Mouse (Mus musculus) myocyte (in vitro differentiated cells): Measurements from ENCODE around the gene Agmat. TPM values are rescaled to one million over a fixed set of nuclear protein-coding genes. Genes with fewer than 3 reads are reported as not detected.

Source experiments
- H3K27me3 ChIP-seq: one replicate; pipeline ENCODE4 v1.6.1; 2011; ENCODE audit not compliant: control insufficient read depth, insufficient read depth, insufficient read length
- H3K36me3 ChIP-seq: one replicate; pipeline ENCODE4 v1.6.1; 2011; ENCODE audit not compliant: control insufficient read depth, insufficient read depth
- H3K4me2 ChIP-seq: one replicate; pipeline ENCODE4 v1.6.1; 2011; ENCODE audit warnings: low read depth, control low read depth
- H3K4me3 ChIP-seq: one replicate; pipeline ENCODE4 v1.5.1; 2011; ENCODE audit warnings: mild to moderate bottlenecking, control low read depth, moderate library complexity
- H3K79me2 ChIP-seq: one replicate; pipeline ENCODE4 v1.6.1; 2011; ENCODE audit not compliant: control insufficient read depth, insufficient read depth
- H3ac ChIP-seq: one replicate; pipeline ENCODE4 v1.6.1; 2011; ENCODE audit not compliant: control insufficient read depth, insufficient read length
- CEBPB ChIP-seq: IDR thresholded peaks from 2 replicates; pipeline ENCODE4 v1.6.1; 2011; ENCODE audit warnings: mild to moderate bottlenecking, moderate library complexity; ENCODE audit not compliant: poor library complexity, insufficient read depth, severe bottlenecking
- E2F4 ChIP-seq: IDR thresholded peaks from one replicate; pipeline ENCODE4 v1.6.1; 2011; ENCODE audit warnings: mild to moderate bottlenecking, control low read depth, moderate library complexity; ENCODE audit not compliant: insufficient read depth
- MAX ChIP-seq: IDR thresholded peaks from one replicate; pipeline ENCODE4 v1.6.1; 2011; ENCODE audit warnings: low read depth, mild to moderate bottlenecking, control low read depth
- MYOD1 ChIP-seq, 3 experiments: IDR thresholded peaks; one replicate each; pipeline ENCODE4 v1.6.1; 2011; ENCODE audit warnings: control low read depth in 2 of 3, low read depth in 2 of 3, mild to moderate bottlenecking in 2 of 3, moderate library complexity in 1 of 3; ENCODE audit not compliant: insufficient read length in 2 of 3, control insufficient read depth in 1 of 3
- MYOG ChIP-seq, 3 experiments: IDR thresholded peaks; one replicate each; pipeline ENCODE4 v1.6.1; 2011; ENCODE audit warnings: control low read depth in 2 of 3, low read depth in 2 of 3, mild to moderate bottlenecking in 2 of 3; ENCODE audit not compliant: insufficient read length in 2 of 3, control insufficient read depth in 1 of 3, insufficient read depth in 1 of 3
- POLR2A ChIP-seq: IDR thresholded peaks from one replicate; pipeline ENCODE4 v1.6.1; 2011; ENCODE audit warnings: low read depth, mild to moderate bottlenecking, control low read depth, moderate library complexity; ENCODE audit not compliant: insufficient read length
- POLR2AphosphoS2 ChIP-seq: IDR thresholded peaks from one replicate; pipeline ENCODE4 v1.6.1; 2011; ENCODE audit warnings: low read depth, control low read depth; ENCODE audit not compliant: insufficient read length
- REST ChIP-seq: IDR thresholded peaks from one replicate; pipeline ENCODE4 v1.6.1; 2011; ENCODE audit warnings: mild to moderate bottlenecking, control low read depth, moderate library complexity; ENCODE audit not compliant: insufficient read depth, insufficient read length
- SRF ChIP-seq: IDR thresholded peaks from one replicate; pipeline ENCODE4 v1.6.1; 2011; ENCODE audit warnings: low read depth; ENCODE audit not compliant: control insufficient read depth, insufficient read length
- TCF12 ChIP-seq: IDR thresholded peaks from one replicate; pipeline ENCODE4 v1.6.1; 2011; ENCODE audit warnings: mild to moderate bottlenecking, control low read depth; ENCODE audit not compliant: poor library complexity, insufficient read depth, severe bottlenecking
- TCF3 ChIP-seq: IDR thresholded peaks from one replicate; pipeline ENCODE4 v1.6.1; 2011; ENCODE audit warnings: low read depth, control low read depth; ENCODE audit not compliant: insufficient read length
- USF1 ChIP-seq: IDR thresholded peaks from one replicate; pipeline ENCODE4 v1.6.1; 2011; ENCODE audit warnings: low read depth, mild to moderate bottlenecking, control low read depth, moderate library complexity
- polyA plus RNA-seq: library from polyadenylated mRNA; unstranded; fragments of >200 nt; fragmentation: generic; extraction: Trizol; gene quantifications from one replicate; pipeline ENCODE4 v1.2.1, GENCODE M21; 2012; ENCODE audit warnings: missing spikeins

Gene Agmat
- polyA plus RNA-seq, 1 experiment: 0.72 TPM

DNA sequence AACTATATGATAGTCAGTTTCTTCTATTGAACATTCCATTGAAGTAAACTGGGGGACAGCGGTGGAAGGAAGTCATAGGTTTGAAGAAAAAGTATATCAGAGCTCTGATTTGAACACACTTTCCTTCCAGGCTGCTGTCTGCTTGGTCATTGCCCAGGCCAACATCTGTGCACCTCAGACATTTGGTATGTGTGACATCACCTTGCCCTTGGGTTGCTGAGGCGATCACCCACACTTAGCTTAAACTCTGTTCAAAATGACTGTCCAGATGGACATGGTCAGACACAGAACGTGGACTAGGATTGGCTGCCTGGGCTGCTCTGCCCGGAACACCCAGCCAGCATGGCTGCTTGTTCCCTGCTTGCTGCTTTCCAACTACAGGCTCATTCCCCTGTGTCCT, 4.1 kb upstream of the Agmat start:
- Histone ChIP-seq H3K27me3 (no peaks in the 10 kb centered on the region), H3K79me2 (no peaks in the 10 kb centered on the region), H3K36me3 (no peaks in the 10 kb centered on the region), H3K4me2 (no peak overlapping the region), H3K4me3 (no peak overlapping the region), H3ac (no peak overlapping the region)
- TF ChIP-seq REST (no peak), TCF3 (no peak), POLR2AphosphoS2 (no peak), POLR2A (no peak), CEBPB (no peak), USF1 (no peak), MYOD1 (IDR thresholded peaks at IDR 0.05; ENCODE audit: control insufficient read depth in 1 of 3, insufficient read length in 2 of 3, low read depth in 2 of 3) (no peak), MYOG (IDR thresholded peaks at IDR 0.05; ENCODE audit: control insufficient read depth in 1 of 3, insufficient read depth in 1 of 3, insufficient read length in 2 of 3, low read depth in 2 of 3) (no peak), TCF12 (no peak), E2F4 (no peak), SRF (no peak), MAX (no peak)

DNA sequence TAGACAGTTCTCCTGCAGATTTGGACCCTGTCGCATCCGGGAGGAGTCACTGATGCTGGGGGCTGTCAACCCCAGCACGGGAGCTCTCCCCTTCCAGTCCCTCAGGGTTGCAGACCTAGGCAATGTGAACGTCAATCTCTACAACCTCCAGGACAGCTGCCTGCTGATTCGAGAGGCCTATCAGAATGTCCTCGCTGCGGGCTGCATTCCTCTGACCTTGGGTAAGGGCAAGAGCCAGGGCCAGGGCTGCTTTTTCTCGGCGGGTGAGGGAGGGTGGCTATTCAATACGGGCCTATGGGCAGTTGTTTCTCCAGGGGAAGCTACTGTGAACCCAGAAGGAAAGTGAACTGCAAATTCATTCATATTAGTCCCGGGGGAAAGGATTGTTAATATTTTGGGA, 3.1 kb downstream of the Agmat start:
- Histone ChIP-seq H3K36me3 (no peaks in the 10 kb centered on the region), H3K27me3 (no peaks in the 10 kb centered on the region), H3ac (no peak overlapping the region), H3K4me2 (peak overlapping the region; percentile 34), H3K79me2 (no peaks in the 10 kb centered on the region), H3K4me3 (no peak overlapping the region)
- no peak for TF ChIP-seq REST
- TF ChIP-seq MYOG (IDR thresholded peaks at IDR 0.05; ENCODE audit: control insufficient read depth in 1 of 3, insufficient read depth in 1 of 3, insufficient read length in 2 of 3, low read depth in 2 of 3): peak in 1 of 3 experiments; percentile 85
- TF ChIP-seq MYOD1 (IDR thresholded peaks at IDR 0.05; ENCODE audit: control insufficient read depth in 1 of 3, insufficient read length in 2 of 3, low read depth in 2 of 3): peak in 2 of 3 experiments; percentile 42 to 54

DNA sequence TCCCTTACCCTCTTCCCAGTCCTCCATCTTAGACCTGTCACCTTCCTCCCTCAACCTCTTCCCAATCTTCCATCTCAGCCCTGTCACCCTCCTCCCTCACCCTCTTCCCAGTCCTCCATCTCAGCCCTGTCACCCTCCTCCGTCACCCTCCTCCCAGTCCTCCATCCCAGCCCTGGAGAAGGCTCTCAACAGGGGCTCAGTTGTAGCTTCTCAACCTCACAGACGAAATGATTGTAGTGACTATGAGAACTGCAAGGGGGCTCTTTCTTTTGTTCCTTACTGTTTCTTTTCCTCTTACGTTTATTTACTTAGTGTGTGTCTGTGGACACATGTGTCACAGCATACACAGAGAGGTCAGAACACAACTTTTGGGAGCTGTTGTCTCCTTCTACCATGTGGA, 4.4 kb downstream of the Agmat start:
- no peak overlapping the region for H3ac ChIP-seq
- H3K36me3 ChIP-seq: no peaks in the 10 kb centered on the region
- no peak overlapping the region for H3K4me3 ChIP-seq
- no peak for TF ChIP-seq POLR2A
- TF ChIP-seq MAX: no peak
- no peak for TF ChIP-seq E2F4
- TF ChIP-seq POLR2AphosphoS2: no peak
- H3K79me2 ChIP-seq: no peaks in the 10 kb centered on the region
- H3K4me2 ChIP-seq: no peak overlapping the region
- no peaks in the 10 kb centered on the region for H3K27me3 ChIP-seq

DNA sequence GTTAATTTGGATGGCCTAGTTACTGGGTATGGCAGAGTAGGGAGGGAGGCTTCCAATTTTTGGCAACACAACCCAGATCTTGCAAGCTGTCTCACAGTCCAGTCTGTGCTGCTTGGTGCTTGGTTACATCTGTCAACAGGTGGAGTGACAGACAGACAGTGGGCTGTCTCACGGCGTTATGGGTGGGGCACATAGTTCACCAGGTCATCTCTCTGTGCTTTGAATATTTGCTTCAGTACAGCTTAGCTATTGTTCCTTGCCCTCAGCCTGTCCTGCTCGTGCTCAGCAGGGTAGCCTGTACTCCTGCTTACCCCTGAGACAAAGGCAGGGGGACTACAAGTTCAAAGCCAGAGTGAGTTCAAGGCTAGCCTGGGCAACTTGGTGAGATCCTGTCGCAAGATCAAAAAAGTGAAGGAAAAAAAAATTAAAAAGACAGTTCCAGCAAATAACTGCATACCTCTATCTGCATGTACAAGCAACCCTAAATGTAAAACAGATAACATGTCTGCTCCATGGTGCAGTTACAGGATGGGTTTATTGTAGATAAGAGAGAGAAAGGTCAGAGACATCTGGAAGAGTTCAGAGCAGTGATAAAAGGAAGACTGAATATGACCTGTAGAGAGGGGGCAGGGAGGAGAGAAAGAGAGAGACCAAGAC, 5.1 kb downstream of the Agmat start:
- Histone ChIP-seq H3K4me2 (peak overlapping the region; percentile 4), H3K36me3 (no peaks in the 10 kb centered on the region), H3K79me2 (no peaks in the 10 kb centered on the region), H3K27me3 (no peaks in the 10 kb centered on the region), H3ac (no peak overlapping the region), H3K4me3 (no peak overlapping the region)
- no peak for TF ChIP-seq MAX
- no peak for TF ChIP-seq POLR2AphosphoS2
- TF ChIP-seq E2F4: no peak
- TF ChIP-seq MYOG (IDR thresholded peaks at IDR 0.05; ENCODE audit: control insufficient read depth in 1 of 3, insufficient read depth in 1 of 3, insufficient read length in 2 of 3, low read depth in 2 of 3): peak in 1 of 3 experiments; percentile 57
- TF ChIP-seq MYOD1 (IDR thresholded peaks at IDR 0.05; ENCODE audit: control insufficient read depth in 1 of 3, insufficient read length in 2 of 3, low read depth in 2 of 3): peak in 1 of 3 experiments; percentile 61
- no peak for TF ChIP-seq CEBPB
- TF ChIP-seq SRF: no peak
- no peak for TF ChIP-seq USF1
- TF ChIP-seq REST: no peak
- peak; percentile 12 for TF ChIP-seq TCF3
- no peak for TF ChIP-seq POLR2A
- no peak for TF ChIP-seq TCF12

DNA sequence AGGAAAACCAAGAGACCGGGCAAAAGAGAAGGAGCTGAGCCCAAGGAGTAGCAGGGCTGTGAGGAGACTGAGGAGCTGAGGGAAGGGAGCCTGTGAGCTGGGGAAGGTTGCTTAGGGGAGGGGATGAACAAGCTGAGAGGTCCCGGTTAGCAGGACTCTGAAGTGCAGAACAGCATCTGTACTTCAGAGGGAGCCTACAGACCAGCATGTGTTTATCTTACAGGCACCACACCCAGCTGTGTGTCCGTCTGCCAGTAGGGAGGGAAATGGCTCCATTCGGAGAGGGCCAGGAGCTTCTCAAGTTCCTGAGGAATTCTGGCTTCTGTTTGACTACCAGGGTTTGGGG, 5.6 kb downstream of the Agmat start:
- Histone ChIP-seq H3K4me3 (no peak overlapping the region), H3K36me3 (no peaks in the 10 kb centered on the region), H3K79me2 (no peaks in the 10 kb centered on the region), H3K4me2 (peak overlapping the region; percentile 4), H3K27me3 (no peaks in the 10 kb centered on the region), H3ac (no peak overlapping the region)
- TF ChIP-seq USF1: no peak
- no peak for TF ChIP-seq MAX
- no peak for TF ChIP-seq E2F4
- no peak for TF ChIP-seq POLR2AphosphoS2
- no peak for TF ChIP-seq CEBPB
- no peak for TF ChIP-seq POLR2A
- TF ChIP-seq MYOD1 (IDR thresholded peaks at IDR 0.05; ENCODE audit: control insufficient read depth in 1 of 3, insufficient read length in 2 of 3, low read depth in 2 of 3): no peak
- TF ChIP-seq REST: no peak
- no peak for TF ChIP-seq SRF
- TF ChIP-seq TCF3: no peak
- TF ChIP-seq TCF12: no peak
- no peak for TF ChIP-seq MYOG (IDR thresholded peaks at IDR 0.05; ENCODE audit: control insufficient read depth in 1 of 3, insufficient read depth in 1 of 3, insufficient read length in 2 of 3, low read depth in 2 of 3)
